Mouse (Mus musculus) urinary bladder, postnatal 36 days (tissue): ENCODE results near the gene Cnih1.
"Not testable (repeated sequence)": the region's sequence is repeated elsewhere in the genome, so short reads cannot be mapped to it uniquely, and the experiment has no call there.

ENCODE experiments used
- DNase-seq, 2 experiments: peaks; one replicate each; pipeline ENCODE4 v3.0.0; 2022; ENCODE audit warnings: low spot score in 2 of 2, mixed read lengths in 1 of 2

The Cnih1 gene

GRCm38 (mm10) chr14:46788505-46788901 lies 292 bp upstream of the Cnih1 start:
- DNase-seq = no peak

- DNase-seq = peak in 1 of 2 experiments; percentile 8
Observed at GRCm38 (mm10) chr14:46787454-46787786, 791 bp downstream of the Cnih1 start.

GRCm38 (mm10) chr14:46785247-46785646 lies 3.0 kb downstream of the Cnih1 start:
- DNase-seq = no peak

- no peak for DNase-seq
Observed at GRCm38 (mm10) chr14:46783327-46783926, 4.8 kb downstream of the Cnih1 start.

- no peak for DNase-seq
Observed at GRCm38 (mm10) chr14:46782187-46782828, 5.9 kb downstream of the Cnih1 start.

- DNase-seq = no peak
Observed at GRCm38 (mm10) chr14:46781086-46781485, 7.1 kb downstream of the Cnih1 start.

GRCm38 (mm10) chr14:46779217-46779616 lies 9.0 kb downstream of the Cnih1 start:
- no peak for DNase-seq

- DNase-seq = no peak
Observed at GRCm38 (mm10) chr14:46778756-46779155, 9.5 kb downstream of the Cnih1 start.

- DNase-seq = no peak
Observed at GRCm38 (mm10) chr14:46770036-46770435, 18.2 kb downstream of the Cnih1 start.

- DNase-seq = no peak
Observed at GRCm38 (mm10) chr14:46767116-46767515, 21.1 kb downstream of the Cnih1 start.

GRCm38 (mm10) chr14:46761186-46761585 lies 27.0 kb downstream of the Cnih1 start:
- no peak for DNase-seq

GRCm38 (mm10) chr14:46760355-46761029 lies 27.7 kb downstream of the Cnih1 start, which contains the start of gene Cdkn3:
TSS of gene Cdkn3 (plus strand) at chr14:46760541.
- DNase-seq = peak; percentile 90 to 93

GRCm38 (mm10) chr14:46759970-46760354 lies 28.2 kb downstream of the Cnih1 start:
- DNase-seq = no peak

- DNase-seq = no peak
Observed at GRCm38 (mm10) chr14:46757736-46758135, 30.5 kb downstream of the Cnih1 start.

- no peak for DNase-seq
Observed at GRCm38 (mm10) chr14:46755851-46756250, 32.4 kb downstream of the Cnih1 start.

GRCm38 (mm10) chr14:46754371-46754770 lies 33.8 kb downstream of the Cnih1 start:
- DNase-seq = not testable (repeated sequence)

- DNase-seq = no peak
Observed at GRCm38 (mm10) chr14:46745413-46745812, 42.8 kb downstream of the Cnih1 start.

GRCm38 (mm10) chr14:46742674-46743073 lies 45.5 kb downstream of the Cnih1 start:
- DNase-seq = no peak

GRCm38 (mm10) chr14:46737346-46737745 lies 50.9 kb downstream of the Cnih1 start:
- not testable (repeated sequence) for DNase-seq

- no peak for DNase-seq
Observed at GRCm38 (mm10) chr14:46736366-46736765, 51.8 kb downstream of the Cnih1 start.

- DNase-seq = no peak
Observed at GRCm38 (mm10) chr14:46734761-46735455, 53.3 kb downstream of the Cnih1 start.

GRCm38 (mm10) chr14:46734262-46734661 lies 53.9 kb downstream of the Cnih1 start:
- DNase-seq = no peak
